Mouse (Mus musculus): ENCODE data around the gene Mpp3.

Gene Mpp3

DNA sequence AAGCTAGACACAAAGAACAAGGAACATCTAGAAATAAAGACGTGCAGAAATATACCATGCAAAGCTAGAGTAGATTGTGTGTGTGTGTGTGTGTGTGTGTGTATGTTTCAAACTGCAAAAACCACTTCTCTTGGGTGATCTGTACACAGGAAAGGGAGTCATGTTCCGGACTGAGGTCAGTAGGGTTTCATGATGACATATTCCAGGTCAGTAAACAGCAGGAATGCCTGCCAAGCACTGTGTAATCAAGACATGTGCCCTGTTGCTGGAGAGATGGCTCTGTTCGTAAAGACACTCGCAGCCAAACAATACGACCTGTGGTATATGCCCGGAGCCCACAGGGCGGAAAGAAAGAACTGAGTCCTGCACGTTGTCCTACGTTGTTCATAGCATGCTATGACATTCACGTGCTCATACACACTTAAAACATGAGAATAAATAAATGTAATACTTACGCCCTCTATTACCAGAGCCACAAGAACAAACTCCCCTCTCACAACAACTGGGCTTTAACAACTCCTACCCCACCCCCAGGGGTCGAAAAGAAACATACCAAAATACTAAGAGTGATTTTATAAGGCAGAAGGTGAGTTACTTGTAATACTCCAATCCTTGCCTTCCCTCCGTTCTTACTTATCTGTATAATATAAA lies 11.4 kb upstream of the Mpp3 start:
- no peak for DNase-seq (ENCODE audit: low spot score)

GRCm38 (mm10) chr11:102037789-102038188 lies 9.5 kb upstream of the Mpp3 start:
- DNase-seq (ENCODE audit: low spot score): no peak

- DNase-seq (ENCODE audit: low spot score): no peak
Measured at GRCm38 (mm10) chr11:102036336-102036735, 8.1 kb upstream of the Mpp3 start.

GRCm38 (mm10) chr11:102035456-102035960 lies 7.2 kb upstream of the Mpp3 start:
- DNase-seq (ENCODE audit: low spot score): no peak

DNA sequence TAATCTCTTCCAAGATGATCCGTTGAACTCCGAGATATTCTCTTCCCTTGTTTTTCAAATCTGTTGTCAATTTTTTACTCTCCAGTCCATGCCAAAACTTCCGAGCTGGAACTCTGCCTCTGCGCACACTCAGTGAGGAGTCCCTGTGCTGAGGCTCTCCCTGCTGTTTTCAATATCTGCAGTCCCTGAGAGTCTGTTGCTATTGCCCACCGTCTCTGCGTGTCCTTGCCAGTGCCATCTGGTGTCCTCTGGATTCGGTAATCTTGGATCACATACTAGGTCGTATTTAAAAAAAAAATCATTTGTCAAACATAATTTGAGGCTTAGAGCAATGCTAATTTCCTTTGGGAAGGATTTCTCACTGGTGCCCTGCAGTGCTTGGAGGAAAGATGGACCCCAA lies 6.6 kb upstream of the Mpp3 start:
- peak; percentile 48 for DNase-seq (ENCODE audit: low spot score)

DNA sequence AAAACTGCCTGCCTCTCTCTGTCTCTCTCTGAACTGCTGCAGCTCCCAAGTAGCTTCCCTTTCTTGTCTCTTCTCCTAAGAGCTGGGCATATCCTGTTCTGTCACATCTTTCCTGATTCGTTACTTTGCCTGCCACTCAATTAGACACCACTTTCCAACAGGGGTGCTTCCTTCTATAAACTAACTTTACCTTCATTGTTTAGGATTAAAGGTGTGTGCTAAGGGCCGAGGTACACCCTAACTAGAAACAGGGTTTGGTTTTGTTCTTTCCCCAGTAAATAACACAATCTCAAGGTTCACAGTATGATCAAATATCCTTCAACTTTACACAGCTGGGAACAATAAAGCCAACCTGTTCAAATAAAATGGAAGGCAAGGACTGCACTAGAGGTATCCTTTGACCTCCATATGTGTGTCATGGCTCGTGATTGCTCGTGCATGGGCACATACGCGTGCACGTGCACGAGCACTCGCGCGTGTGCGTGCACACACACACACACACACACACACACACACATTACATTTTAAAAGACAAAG lies 4.9 kb upstream of the Mpp3 start:
- DNase-seq (ENCODE audit: low spot score): no peak

- no peak for DNase-seq (ENCODE audit: low spot score)
Measured at GRCm38 (mm10) chr11:102031149-102031548, 2.9 kb upstream of the Mpp3 start.

DNA sequence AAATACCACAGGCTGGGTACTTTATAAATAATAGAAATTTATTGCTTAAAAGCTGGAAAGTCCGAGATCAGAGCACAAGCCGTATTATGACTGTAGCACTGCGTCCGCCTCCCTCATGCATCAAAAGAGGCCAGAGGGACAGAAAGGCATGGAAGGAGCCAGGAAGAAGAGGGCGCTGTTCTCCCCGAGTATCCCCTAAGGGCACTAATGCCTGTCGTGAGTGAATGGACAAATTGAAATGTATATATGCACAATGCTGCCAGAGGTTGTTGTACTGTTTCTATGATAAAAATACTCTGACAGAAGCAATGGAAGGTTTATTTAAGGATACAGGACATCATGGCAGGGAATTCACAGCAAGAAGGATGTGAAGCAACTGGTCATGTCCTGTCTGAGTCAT lies 1.7 kb upstream of the Mpp3 start:
- no peak for DNase-seq (ENCODE audit: low spot score)

DNA sequence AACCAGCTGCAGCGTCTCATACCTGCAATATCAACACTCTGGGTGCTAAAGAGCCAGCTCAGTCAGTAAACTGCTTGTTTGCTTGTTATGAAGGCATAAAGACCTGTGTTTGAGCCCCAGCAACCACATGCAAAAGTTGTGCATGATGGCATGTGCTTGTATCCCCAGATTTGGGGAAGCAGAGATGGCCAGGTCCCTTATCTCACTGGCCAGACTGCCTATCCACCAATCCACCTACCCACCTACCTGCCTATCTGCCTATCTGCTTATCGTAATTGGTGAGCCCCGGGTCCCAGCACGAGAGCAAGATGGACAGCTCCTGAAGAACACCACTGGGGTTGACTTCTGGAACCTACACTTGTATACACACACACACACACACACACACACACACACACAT lies 1.0 kb upstream of the Mpp3 start:
- no peak for DNase-seq (ENCODE audit: low spot score)

- no peak for DNase-seq (ENCODE audit: low spot score)
Measured at GRCm38 (mm10) chr11:102027361-102028017, 772 bp downstream of the Mpp3 start.

DNA sequence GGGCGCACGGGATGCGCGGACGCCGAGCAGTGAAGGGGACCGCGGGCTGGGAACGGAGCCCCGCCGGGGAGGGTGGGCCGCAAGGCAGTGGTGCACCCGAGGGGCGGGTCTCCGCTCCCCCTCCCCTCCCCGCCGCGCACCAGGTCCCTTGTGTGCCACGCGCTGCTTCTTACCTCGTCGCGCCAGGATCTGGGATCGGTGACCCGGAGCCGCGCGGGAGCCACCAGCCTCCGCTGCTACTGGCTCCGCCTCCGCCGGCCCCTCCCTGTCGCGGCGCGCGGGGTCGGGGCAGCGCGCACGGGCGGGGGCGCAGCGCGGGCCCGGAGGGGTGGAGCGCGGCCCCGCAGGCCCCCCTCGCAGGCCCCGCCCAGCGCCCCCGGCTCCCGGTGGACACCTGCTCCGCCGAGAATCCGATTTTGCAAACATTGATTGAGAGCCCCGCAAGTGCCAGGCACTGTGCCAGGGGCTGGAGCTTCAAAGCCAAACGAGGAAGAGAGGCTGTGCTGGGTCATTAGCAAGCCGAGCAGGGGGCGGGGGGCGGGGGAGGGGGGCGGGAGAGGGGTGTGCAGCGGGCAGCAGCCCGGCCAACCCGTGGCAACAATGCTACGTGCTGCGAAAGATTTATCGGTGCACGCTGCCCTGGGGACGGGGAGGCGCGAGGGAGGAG lies 1.4 kb downstream of the Mpp3 start:
- peak; percentile 79 for DNase-seq (ENCODE audit: low spot score)

GRCm38 (mm10) chr11:102025991-102026660 lies 2.1 kb downstream of the Mpp3 start:
- DNase-seq (ENCODE audit: low spot score): peak; percentile 15

DNA sequence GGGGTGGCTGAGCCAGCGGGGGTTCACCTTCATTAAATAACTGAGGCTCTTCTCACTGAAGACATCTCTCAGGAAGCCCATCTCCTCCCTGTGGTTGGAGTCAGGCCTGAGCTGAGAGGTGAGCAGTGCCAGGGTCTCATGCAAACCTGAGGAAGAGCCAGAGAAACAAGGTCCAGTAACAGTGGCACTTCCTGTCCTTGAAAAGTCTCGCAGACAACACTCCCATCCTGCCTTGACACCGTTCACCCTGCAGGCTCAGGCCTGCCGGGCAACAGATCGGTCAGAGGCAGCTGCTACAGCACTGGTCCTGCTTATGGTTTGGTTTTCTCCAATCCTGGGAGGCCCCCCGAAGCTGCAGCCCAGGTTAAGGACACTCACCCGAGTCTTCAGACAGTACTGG lies 2.9 kb downstream of the Mpp3 start:
- no peak for DNase-seq (ENCODE audit: low spot score)

DNA sequence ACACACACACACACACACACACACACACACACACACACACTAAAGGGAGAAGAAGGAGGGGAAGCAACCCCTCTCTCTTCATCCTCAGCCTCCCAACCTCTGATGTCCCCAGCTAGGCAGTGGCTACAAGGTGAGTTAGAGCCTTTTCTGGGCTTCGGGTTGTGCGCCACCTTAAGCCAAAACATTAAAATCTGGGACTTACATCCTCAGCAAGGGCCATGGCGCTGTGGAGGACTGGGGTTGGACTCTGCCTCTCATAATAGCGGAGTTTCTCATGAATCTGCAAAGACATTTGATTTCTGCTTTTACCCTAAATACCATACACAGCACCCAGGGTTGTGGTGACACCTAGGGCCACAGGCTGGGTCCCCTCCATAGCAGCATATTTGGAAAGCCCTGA lies 3.4 kb downstream of the Mpp3 start:
- no peak for DNase-seq (ENCODE audit: low spot score)

DNA sequence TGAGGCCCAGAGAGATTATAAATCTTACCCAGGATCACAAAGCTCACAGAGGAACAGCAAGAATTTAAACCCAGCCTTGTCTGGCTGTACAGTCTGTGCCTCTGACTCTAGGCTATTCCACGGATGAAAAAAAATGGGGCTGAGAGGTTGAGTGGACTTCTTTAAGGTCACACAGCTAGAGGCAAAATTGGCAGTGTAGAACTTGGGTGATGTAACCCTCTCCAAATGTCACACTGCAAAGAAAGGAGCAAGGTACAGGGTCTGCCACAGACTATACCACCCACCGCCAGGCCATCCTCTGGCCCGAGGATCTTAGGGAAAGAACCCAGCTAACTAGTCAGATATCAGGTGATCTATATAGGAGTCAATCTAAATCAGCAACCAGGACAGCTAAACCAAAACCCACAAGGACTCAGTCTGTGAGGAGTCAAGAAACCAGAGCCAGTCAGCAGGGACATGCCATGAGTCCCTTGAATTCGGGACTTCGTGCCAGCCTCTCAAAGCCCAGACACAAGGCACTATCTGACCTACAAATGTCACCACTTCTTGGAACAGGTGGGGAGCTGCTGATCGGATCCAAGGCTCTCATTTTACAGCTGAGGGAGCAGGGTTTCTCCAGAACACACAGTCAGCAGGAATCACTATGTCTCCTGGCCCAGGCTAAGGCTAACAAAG lies 4.0 kb downstream of the Mpp3 start:
- DNase-seq (ENCODE audit: low spot score): no peak

- no peak for DNase-seq (ENCODE audit: low spot score)
Measured at GRCm38 (mm10) chr11:102023406-102023805, 4.9 kb downstream of the Mpp3 start.

DNA sequence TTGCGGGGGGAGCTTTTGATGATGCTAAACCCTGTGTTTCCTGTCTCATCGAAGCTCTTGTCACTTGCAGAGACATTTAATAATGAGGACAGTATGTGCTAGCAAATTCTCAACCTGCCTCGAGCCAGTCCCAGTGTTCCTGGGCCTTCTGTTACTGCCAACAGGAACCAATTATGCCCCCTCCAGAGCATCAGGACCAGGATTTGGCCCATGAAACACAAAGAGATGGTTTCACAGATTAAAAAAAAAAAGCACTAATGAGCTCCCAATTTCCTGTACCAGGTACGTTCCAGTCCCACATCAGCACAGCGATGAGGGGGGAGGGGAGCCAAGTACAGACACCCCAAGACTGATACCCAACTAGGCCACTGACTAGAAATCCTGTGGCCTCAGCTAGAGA lies 7.1 kb downstream of the Mpp3 start:
- no peak for DNase-seq (ENCODE audit: low spot score)

DNA sequence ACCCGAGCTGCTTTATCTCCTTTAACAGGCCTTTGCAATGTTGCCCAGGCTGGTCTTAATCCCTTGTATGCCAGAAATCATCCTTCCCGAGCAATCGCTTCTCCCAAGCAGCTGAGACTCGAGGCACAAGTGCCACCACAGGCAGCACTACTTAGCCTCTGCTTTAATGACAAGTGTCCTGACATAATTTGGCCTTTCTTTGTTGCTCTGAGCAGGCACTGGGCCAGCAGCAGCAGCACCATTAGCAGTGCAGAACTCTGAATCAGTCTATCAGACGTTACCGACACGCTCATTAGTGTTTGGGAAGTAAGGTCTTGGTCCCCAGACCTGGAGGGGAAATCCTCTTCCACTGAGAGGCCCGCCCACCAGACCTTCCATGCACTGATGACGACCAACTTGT lies 8.5 kb downstream of the Mpp3 start:
- no peak for DNase-seq (ENCODE audit: low spot score)

DNA sequence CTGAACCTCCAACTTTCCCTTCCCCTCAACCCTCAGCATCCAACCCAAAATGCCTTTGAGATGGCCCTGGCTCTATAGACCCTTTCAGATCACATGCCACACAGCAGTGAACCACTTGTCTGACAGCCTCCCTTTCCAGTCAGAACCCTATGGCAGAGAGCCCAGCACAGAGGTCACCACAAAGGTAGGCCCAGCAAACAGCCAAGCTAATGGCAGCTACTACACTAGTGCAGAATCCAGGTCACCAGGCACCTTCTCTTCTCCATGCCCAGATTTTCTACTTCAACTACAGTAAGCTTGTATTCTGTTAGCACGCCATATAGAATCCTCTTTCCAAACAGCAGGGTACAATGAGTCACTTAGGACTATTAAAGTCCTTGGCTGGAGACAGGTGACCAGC lies 12.1 kb downstream of the Mpp3 start:
- DNase-seq (ENCODE audit: low spot score): no peak

DNA sequence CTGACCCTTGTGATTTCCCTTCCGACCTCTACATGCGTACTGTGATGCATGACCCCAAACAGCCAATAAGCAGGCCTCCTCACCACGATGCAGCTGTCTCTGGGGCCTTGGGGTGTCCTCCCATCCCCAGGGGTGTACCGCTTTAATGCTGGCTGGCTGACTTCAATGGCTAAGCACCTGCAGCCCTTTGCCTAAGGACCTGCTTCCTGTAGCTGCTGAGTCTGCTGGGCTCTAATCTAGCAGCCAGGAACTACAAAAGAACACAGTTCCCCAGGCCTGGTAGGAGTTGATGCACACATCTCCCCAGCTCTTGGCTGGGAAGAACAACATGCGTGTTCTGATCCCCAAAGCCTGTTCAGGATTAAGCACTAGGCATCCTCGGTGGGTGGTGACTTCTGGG lies 12.8 kb downstream of the Mpp3 start:
- DNase-seq (ENCODE audit: low spot score): no peak

GRCm38 (mm10) chr11:102013201-102013600 lies 15.1 kb downstream of the Mpp3 start:
- DNase-seq (ENCODE audit: low spot score): no peak

GRCm38 (mm10) chr11:102011510-102011909 lies 16.8 kb downstream of the Mpp3 start:
- DNase-seq (ENCODE audit: low spot score): no peak
